Mouse (Mus musculus): ENCODE measurements around the gene 2810459M11Rik. TPM values are rescaled to one million over a fixed set of nuclear protein-coding genes. Genes with fewer than 3 reads are reported as not detected.

The 2810459M11Rik gene
- polyA plus RNA-seq, 1 experiment from 2014 or later, result 0.71 TPM

DNA sequence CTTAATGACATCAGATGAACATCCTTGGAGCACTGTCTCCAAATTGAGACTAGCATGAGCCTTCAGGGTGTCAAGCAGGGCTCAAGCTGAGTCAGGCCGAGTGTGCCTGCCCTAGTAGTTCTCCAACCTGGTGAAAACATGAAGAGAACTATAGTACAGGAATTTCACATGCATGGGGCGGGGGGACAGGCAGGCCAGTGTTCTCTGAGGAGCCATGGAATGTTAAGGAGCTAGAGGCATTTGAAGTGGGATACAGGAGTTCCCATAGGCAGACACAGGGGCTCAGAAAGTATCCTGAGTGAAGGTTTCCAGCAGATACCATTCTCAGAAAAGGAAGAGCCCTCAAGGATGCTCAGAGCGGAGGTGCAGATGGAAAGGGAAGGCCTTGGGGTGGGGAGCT is 3.1 kb downstream of the 2810459M11Rik start:
- WGBS, result 87% methylated on average over 3 of the region's 3 CpGs
- no peak overlapping the region for H3K4me3 ChIP-seq (ENCODE audit: low read length)
- H3K9me3 ChIP-seq (ENCODE audit: low read length), result no peaks in the 10 kb centered on the region
- peaks cover 43% of the 10 kb centered on the region for H3K27me3 ChIP-seq (ENCODE audit: insufficient read depth, low read length)
- peaks cover 8% of the 10 kb centered on the region; the same call in 1 of the 2 replicates for H3K4me1 ChIP-seq (ENCODE audit: insufficient read depth, low read length)
- no peak overlapping the region for H3K4me2 ChIP-seq (replicated peaks; ENCODE audit: low read depth, low read length)
- no peak for ATAC-seq (ENCODE audit: low FRiP score, low TSS enrichment)
- no peaks in the 10 kb centered on the region for H3K36me3 ChIP-seq (ENCODE audit: insufficient read depth, low read length)
- no peak overlapping the region for H3K9ac ChIP-seq (replicated peaks; ENCODE audit: low read length)
- no peak overlapping the region for H3K27ac ChIP-seq (ENCODE audit: low read length)

DNA sequence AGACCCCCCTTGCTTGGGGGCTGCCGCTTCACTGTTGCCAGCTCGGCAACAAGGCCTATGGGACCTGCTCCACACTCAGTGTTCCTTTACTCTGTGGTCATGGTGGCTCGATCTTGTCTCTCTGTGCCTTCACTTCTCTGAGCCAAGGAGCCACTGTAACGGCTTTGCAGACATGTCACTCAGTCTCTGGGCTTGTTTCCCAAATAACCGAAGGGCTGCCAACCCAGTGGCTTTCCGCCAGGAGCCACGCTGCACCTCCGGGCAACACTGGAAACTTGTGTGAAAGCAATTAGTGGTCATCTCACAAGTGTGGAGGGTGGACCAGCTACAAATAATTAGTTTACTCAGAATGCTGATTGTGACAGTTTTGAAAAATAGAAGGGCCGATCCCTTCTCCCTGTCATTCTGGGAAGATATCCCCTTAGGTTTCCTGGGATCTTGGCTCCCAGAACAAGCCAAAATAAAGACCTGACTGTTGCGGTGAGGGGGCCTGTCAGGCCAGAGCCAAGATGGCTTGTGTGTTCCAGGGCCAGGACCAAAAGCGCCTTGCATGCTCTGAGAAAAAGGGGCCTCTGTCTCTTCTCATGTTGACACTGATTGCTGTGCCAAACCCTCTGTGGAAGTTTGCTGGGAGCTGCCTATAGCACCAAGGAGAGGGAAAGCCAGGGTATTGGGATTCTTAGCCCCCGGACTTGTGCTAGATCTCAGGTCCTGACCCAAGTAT is 7.7 kb downstream of the 2810459M11Rik start:
- WGBS, result 84% methylated on average over 12 of the region's 12 CpGs
- no peak for ATAC-seq (ENCODE audit: low FRiP score, low TSS enrichment)
- Histone ChIP-seq H3K9ac (replicated peaks; ENCODE audit: low read length) (no peak overlapping the region), H3K36me3 (ENCODE audit: insufficient read depth, low read length) (no peaks in the 10 kb centered on the region), H3K4me2 (replicated peaks; ENCODE audit: low read depth, low read length) (no peak overlapping the region), H3K27me3 (ENCODE audit: insufficient read depth, low read length) (peaks cover 4% of the 10 kb centered on the region), H3K9me3 (ENCODE audit: low read length) (no peaks in the 10 kb centered on the region), H3K27ac (ENCODE audit: low read length) (no peak overlapping the region), H3K4me3 (ENCODE audit: low read length) (no peak overlapping the region), H3K4me1 (ENCODE audit: insufficient read depth, low read length) (no peaks in the 10 kb centered on the region)

DNA sequence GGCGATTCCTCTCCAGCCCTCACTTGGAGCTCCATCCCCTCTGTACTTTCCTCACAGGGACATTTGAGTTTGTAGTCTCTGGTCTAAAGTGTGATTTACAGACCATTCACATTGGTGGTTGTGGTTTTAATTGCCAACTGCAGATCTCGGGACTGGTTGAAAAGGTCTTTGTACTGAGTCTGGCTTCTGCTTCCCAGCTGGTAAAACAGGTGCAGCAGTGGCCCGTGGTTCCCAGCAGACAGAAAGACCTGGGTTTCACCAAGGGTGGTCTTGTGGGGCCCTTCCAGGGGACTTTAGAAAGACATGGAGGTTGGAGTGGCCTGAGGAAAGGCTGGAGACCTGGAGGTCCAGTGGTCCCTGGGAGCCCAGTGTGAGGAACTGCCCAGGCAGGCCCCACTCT is 9.3 kb downstream of the 2810459M11Rik start:
- 51% methylated on average over 3 of the region's 3 CpGs for WGBS
- Histone ChIP-seq H3K27ac (ENCODE audit: low read length) (no peak overlapping the region), H3K4me2 (replicated peaks; ENCODE audit: low read depth, low read length) (no peak overlapping the region), H3K4me3 (ENCODE audit: low read length) (no peak overlapping the region), H3K9ac (replicated peaks; ENCODE audit: low read length) (no peak overlapping the region), H3K9me3 (ENCODE audit: low read length) (no peaks in the 10 kb centered on the region), H3K36me3 (ENCODE audit: insufficient read depth, low read length) (no peaks in the 10 kb centered on the region), H3K27me3 (ENCODE audit: insufficient read depth, low read length) (no peaks in the 10 kb centered on the region), H3K4me1 (ENCODE audit: insufficient read depth, low read length) (peaks cover 4% of the 10 kb centered on the region)
- ATAC-seq (ENCODE audit: low FRiP score, low TSS enrichment), result no peak

DNA sequence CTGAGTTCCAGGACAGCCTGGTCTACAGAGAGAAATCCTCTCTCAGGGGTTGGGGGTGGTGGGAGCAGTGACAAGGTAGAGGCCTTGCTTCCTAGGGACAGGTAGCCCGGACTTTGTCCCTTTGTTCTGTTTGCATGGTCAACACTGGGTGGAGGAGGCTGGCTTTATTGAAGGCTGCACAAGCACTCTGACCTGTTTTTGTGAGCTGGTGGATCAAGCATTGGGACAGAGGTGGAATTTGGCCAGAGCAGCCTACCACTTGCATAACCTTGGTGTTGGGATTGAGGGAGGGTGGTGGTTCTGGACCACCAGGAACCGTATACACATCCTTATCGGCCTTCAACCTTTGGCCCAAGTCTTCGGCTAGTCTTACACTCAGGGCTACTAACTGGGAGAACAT is 10.6 kb downstream of the 2810459M11Rik start:
- WGBS, result 92% methylated on average over 4 of the region's 4 CpGs
- no peaks in the 10 kb centered on the region for H3K27me3 ChIP-seq (ENCODE audit: insufficient read depth, low read length)
- peaks cover 4% of the 10 kb centered on the region for H3K4me1 ChIP-seq (ENCODE audit: insufficient read depth, low read length)
- no peaks in the 10 kb centered on the region for H3K36me3 ChIP-seq (ENCODE audit: insufficient read depth, low read length)
- H3K4me3 ChIP-seq (ENCODE audit: low read length), result no peak overlapping the region
- no peak for ATAC-seq (ENCODE audit: low FRiP score, low TSS enrichment)
- H3K27ac ChIP-seq (ENCODE audit: low read length), result no peak overlapping the region
- no peaks in the 10 kb centered on the region for H3K9me3 ChIP-seq (ENCODE audit: low read length)
- no peak overlapping the region for H3K9ac ChIP-seq (replicated peaks; ENCODE audit: low read length)
- H3K4me2 ChIP-seq (replicated peaks; ENCODE audit: low read depth, low read length), result no peak overlapping the region

DNA sequence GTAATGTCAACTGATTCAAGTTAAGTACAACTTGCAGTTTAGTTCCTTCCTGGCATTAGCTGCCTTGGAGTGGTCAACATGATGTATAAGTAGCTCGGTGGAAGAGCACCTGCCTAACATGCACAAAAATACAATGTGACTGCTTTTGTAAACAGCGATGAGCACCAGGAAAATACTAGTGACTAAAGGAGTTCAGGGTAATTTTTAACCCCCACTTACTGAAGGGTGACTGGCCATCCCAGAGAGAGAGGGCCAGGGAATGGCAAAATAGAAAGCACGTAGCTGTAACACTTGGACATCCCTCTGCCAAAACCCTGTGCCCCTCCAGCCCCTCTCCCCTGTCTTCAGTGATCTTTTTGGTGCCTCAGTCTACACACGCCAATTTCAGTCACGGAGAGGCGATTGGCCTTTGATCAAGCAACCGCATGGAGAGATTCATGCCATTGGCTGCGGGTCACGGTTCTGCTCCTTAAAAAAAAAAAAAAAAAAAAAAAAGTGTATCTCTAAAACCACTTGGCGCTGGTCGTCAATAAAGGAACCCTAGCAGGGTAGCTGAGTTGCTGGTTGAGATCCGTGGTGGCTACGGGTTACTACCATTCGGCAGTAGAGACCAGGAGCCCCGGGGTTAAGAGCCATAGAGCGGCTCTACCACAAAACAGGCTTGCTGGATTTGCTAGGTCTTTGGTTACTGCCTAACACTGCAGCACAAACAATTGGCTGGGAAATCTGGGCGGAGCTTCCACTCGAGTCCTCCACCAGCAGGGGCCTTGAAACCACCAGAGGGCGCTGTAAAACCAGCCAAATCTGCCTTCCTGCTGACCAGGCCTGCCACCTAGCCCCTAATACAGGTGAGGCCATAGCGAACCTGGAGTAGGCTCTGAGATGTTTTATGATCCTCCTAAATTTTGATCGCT is 13.4 kb downstream of the 2810459M11Rik start:
- H3K4me2 ChIP-seq (replicated peaks; ENCODE audit: low read depth, low read length), result peak overlapping the region; percentile 66
- ATAC-seq (ENCODE audit: low FRiP score, low TSS enrichment), result peak; percentile 90
- peak overlapping the region; percentile 62 for H3K27ac ChIP-seq (ENCODE audit: low read length)
- WGBS, result 8% methylated on average over 21 of the region's 21 CpGs
- H3K4me3 ChIP-seq (ENCODE audit: low read length), result peak overlapping the region; percentile 48
- no peaks in the 10 kb centered on the region for H3K36me3 ChIP-seq (ENCODE audit: insufficient read depth, low read length)
- peaks cover 4% of the 10 kb centered on the region for H3K4me1 ChIP-seq (ENCODE audit: insufficient read depth, low read length)
- no peaks in the 10 kb centered on the region for H3K27me3 ChIP-seq (ENCODE audit: insufficient read depth, low read length)
- peak overlapping the region; percentile 59 for H3K9ac ChIP-seq (replicated peaks; ENCODE audit: low read length)
- H3K9me3 ChIP-seq (ENCODE audit: low read length), result no peaks in the 10 kb centered on the region

DNA sequence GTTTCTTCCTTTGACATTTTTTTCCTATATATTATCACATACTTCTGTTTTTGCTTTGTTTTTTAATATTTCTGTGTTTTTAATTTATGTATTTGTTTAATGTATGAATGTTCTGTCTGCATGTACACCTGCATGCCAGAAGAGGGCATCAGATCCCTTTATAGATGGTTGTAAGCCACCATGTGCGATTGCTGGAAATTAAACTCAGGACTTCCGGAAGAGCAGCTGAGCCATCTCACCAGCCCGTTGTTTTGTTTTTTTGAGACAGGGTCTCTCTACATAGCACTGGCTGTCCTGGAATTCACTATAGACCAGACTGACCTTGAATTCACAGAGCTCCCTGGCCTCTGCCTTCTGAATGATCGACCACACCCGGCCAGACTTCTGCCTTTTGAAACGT is 16.9 kb downstream of the 2810459M11Rik start:
- ATAC-seq (ENCODE audit: low FRiP score, low TSS enrichment), result no peak
- 76% methylated on average over 6 of the region's 6 CpGs for WGBS
- Histone ChIP-seq H3K4me3 (ENCODE audit: low read length) (no peak overlapping the region), H3K9ac (replicated peaks; ENCODE audit: low read length) (no peak overlapping the region), H3K9me3 (ENCODE audit: low read length) (no peaks in the 10 kb centered on the region), H3K27me3 (ENCODE audit: insufficient read depth, low read length) (no peaks in the 10 kb centered on the region), H3K27ac (ENCODE audit: low read length) (no peak overlapping the region), H3K36me3 (ENCODE audit: insufficient read depth, low read length) (no peaks in the 10 kb centered on the region), H3K4me1 (ENCODE audit: insufficient read depth, low read length) (peaks cover 16% of the 10 kb centered on the region), H3K4me2 (replicated peaks; ENCODE audit: low read depth, low read length) (no peak overlapping the region)

DNA sequence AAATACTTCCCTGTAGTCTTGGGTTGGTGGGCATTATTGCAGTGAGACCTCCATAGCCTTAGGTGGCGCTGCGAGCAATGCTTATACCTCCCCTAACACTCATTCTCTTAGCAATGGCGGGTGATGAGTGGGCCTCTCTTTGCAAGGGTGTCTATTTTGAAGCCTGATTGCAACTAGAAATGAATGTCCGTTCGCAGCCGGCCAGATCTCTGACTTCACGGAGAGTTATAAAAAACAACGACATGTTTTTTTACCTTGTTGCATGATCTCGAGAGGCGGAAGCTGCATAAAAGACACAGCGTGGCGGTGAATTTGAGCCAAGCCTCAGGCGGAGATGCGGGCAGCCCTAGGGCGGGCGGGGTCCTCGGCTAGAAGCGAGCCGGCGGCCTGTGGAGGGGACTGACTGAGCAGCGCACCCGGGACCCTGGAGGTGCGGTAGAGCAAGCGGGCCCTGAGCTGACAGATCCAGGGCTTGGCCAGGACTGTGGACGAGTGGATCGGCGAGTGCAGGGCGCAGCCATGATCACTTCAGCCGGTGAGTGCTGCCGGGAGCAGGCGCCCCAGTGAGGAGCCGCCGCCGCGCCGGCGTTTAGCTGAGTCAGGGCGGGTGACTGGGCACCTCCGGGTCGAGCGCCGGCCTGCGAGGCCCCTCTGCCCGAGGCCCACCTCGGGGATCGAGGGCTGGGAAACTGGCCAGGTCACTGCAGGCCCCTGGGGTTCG is 18.8 kb downstream of the 2810459M11Rik start, which contains the start of gene Psmd1:
Gene Psmd1, plus strand, starts transcription at position 117 of the 721 bp plus-strand sequence.
- H3K4me1 ChIP-seq (ENCODE audit: insufficient read depth, low read length), result peaks cover 12% of the 10 kb centered on the region
- H3K9ac ChIP-seq (replicated peaks; ENCODE audit: low read length), result peak within 1 kb of the TSS; percentile 94
- peak within 1 kb of the TSS; percentile 85 for H3K4me3 ChIP-seq (ENCODE audit: low read length)
- H3K36me3 ChIP-seq (ENCODE audit: insufficient read depth, low read length), result no peaks in the 10 kb centered on the region
- ATAC-seq (ENCODE audit: low FRiP score, low TSS enrichment), result peak; percentile 94
- no peaks in the 10 kb centered on the region for H3K27me3 ChIP-seq (ENCODE audit: insufficient read depth, low read length)
- peak within 1 kb of the TSS; percentile 59 for H3K27ac ChIP-seq (ENCODE audit: low read length)
- no peaks in the 10 kb centered on the region for H3K9me3 ChIP-seq (ENCODE audit: low read length)
- peak within 1 kb of the TSS; percentile 85 for H3K4me2 ChIP-seq (replicated peaks; ENCODE audit: low read depth, low read length)
- WGBS, result under 1% methylated on average over 47 of the region's 47 CpGs

DNA sequence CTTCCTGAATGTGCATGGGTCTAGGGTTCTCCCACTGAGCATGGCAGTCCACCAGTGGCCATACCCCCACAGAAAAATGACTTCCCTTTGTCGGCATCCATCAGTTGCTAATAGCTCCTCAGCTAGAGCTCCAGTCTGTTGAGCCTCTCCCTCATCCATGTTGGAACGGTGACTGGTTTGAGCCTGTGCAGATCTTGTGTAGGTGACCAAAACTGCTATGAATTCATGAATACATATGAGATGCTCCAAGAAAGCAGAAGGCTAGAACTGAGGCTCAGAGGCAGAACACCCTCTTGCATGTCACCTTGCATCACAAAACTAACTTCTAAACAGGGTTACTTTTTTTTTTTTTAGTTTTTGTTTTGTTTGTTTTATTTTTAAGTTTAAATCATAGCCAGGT is 30.9 kb downstream of the 2810459M11Rik start:
- WGBS, result 100% methylated on average over 2 of the region's 2 CpGs
- peaks cover 59% of the 10 kb centered on the region for H3K36me3 ChIP-seq (ENCODE audit: insufficient read depth, low read length)

DNA sequence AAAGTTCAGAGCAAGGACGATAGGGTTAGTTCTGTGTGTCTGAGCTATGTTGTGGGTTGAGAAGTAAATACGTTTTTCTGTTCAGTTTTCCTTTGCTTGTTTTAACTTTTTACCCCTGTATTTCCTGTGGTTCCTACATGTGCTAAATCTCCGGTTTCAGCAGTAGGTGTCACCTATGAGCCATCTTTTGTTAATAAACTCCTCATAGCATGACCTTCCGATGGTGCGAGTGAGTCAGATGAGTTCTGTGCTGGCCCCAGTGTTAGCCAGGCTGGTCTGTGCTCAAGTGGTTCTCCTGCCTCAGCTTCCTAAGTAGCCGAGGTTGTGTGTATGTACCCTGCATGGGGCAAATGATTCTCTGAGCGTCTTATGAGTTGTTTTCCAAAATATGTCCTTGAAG is 48.8 kb downstream of the 2810459M11Rik start:
- no peak for ATAC-seq (ENCODE audit: low FRiP score, low TSS enrichment)
- no peaks in the 10 kb centered on the region for H3K27me3 ChIP-seq (ENCODE audit: insufficient read depth, low read length)
- no peak overlapping the region for H3K4me3 ChIP-seq (ENCODE audit: low read length)
- H3K9ac ChIP-seq (replicated peaks; ENCODE audit: low read length), result no peak overlapping the region
- no peak overlapping the region for H3K27ac ChIP-seq (ENCODE audit: low read length)
- H3K4me1 ChIP-seq (ENCODE audit: insufficient read depth, low read length), result no peaks in the 10 kb centered on the region
- no peak overlapping the region for H3K4me2 ChIP-seq (replicated peaks; ENCODE audit: low read depth, low read length)
- H3K9me3 ChIP-seq (ENCODE audit: low read length), result no peaks in the 10 kb centered on the region
- WGBS, result 78% methylated on average over 7 of the region's 7 CpGs
- H3K36me3 ChIP-seq (ENCODE audit: insufficient read depth, low read length), result peaks cover 56% of the 10 kb centered on the region

More for the DNA sequence above, 30.9 kb downstream of the 2810459M11Rik start:
- no peak overlapping the region for H3K4me3 ChIP-seq (ENCODE audit: low read length)
- ATAC-seq (ENCODE audit: low FRiP score, low TSS enrichment), result no peak
- no peak overlapping the region for H3K27ac ChIP-seq (ENCODE audit: low read length)
- no peaks in the 10 kb centered on the region for H3K27me3 ChIP-seq (ENCODE audit: insufficient read depth, low read length)
- H3K9me3 ChIP-seq (ENCODE audit: low read length), result no peaks in the 10 kb centered on the region
- H3K4me1 ChIP-seq (ENCODE audit: insufficient read depth, low read length), result no peaks in the 10 kb centered on the region
- no peak overlapping the region for H3K4me2 ChIP-seq (replicated peaks; ENCODE audit: low read depth, low read length)
- no peak overlapping the region for H3K9ac ChIP-seq (replicated peaks; ENCODE audit: low read length)

Data from kidney, embryonic 16.5 days (tissue).